Mouse (Mus musculus) T-cell, adult 66 days (primary cell): ENCODE measurements around the gene Hipk3. TPM values are rescaled to one million over a fixed set of nuclear protein-coding genes. Genes with fewer than 3 reads are reported as not detected.

Experiments used
- total RNA-seq, 2 experiments: library from RNA; stranded (reverse); gene quantifications; 3 replicates in 1 of 2; 4 replicates in 1 of 2; pipeline ENCODE4 v1.2.4; 2023

The Hipk3 gene
- 10 to 100 TPM; 44.3 to 56.0 TPM for total RNA-seq

DNA sequence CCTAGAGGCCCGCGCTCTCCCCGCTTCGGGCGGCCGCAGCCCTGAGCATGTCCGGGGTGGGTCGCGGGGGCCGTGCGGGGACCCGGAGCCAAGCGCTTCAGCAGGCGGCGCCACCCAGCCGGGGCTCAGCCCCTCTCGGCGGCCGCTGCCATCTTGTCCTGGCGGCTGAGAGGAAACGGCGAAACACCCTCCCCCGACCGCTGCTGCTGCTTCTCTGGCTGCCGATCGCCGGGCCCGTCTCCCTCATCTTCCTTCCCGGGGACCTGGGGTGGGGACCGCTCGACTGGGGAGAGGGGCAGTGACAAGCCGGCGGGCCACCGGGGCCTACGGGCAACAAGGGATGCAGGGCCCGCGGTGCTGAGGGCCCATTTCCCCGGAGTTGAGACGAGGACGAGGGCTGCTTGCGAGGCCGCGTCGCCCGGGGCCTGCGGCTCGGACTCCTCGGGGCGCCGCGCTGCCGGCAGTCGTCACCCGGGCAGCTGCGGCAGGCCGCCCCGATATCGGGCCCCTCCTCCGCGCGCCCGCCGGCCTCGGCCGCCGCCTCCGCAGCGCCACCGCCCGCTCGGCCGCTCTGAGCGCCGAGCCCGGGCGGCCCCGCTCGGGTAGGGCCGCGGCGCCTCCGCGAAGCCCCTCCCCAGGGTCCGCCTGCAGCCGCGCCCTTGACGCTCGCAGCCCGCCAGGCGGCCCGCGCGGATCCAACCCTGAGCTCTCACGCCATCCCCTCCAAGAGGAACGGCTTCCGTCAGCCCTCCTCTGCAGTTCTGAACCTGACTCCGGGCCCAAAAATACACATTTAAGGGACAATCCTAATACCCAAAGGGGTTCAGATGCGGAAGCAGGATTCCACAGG is at the start of gene Hipk3:
Gene Hipk3 (minus strand): TSS at position 496 of the 850 bp plus-strand sequence.

DNA sequence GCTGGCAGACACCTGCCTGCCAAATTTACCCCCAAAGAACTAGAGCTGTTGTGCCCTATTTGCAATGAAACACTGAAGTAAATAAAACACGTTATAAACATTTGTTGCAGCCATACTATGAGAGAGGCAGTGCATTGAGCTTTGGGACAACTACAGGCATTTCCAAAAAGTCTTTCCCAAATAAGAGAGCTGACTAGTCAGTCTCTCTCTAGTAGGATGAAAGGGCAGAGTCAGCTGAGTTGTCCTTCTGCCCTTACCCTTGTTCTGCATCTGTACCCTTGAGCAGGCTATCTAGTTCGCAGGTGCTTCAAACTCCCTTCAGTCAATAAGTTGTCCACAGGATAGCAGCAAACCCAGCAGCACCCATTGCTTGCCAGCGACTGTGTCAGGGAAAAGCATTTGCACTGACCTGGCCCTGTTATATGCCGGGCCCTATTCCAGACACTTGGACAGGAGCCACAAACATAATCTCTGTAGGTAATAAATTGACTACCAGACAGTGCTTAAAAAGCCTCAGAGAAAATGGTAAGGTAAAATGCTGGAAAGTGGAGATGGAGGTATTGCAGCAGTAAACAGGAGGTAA is 83.2 kb downstream of the Hipk3 start, which contains the start of gene D430041D05Rik:
Gene D430041D05Rik (minus strand): TSS at position 51 of the 583 bp plus-strand sequence.

Other genes with a start within 250 kb of the Hipk3 start
- gene D430041D05Rik, start 83.4 kb downstream of the Hipk3 start, total RNA-seq = 1 to 10 TPM in 1 of 2 experiments, under 1 TPM in 1; 0.68 to 1.5 TPM
- 10 to 100 TPM; 57.3 to 57.5 TPM for gene Cstf3, start 96.1 kb upstream of the Hipk3 start, total RNA-seq
- gene Tcp11l1, start 217.7 kb upstream of the Hipk3 start, total RNA-seq = 1 to 10 TPM; 1.2 to 1.7 TPM
- gene Pin1rt1, start 221.9 kb upstream of the Hipk3 start, total RNA-seq = not detected
- gene Depdc7, start 248.4 kb upstream of the Hipk3 start, total RNA-seq = not detected